Mouse (Mus musculus) mouse trophoblast stem cell (cell line): ENCODE data around the gene 1700001P01Rik.

Source experiments
- in situ Hi-C, 2 experiments: fragments of 300-500 bp; cut with MseI, MboI; formaldehyde crosslinking; loops; 2 replicates in 1 of 2; 3 replicates in 1 of 2; pipeline ENCODE4 v1.15.1; 2025

The 1700001P01Rik gene

GRCm38 (mm10) chr11:97796910-97797309, 21.2 kb upstream of the 1700001P01Rik start:
- in situ Hi-C loops = loop anchor here in 1 of 2 experiments (10.0 kb wide), 1 partner anchor 78 kb away; no protein-coding TSS in a partner anchor

DNA sequence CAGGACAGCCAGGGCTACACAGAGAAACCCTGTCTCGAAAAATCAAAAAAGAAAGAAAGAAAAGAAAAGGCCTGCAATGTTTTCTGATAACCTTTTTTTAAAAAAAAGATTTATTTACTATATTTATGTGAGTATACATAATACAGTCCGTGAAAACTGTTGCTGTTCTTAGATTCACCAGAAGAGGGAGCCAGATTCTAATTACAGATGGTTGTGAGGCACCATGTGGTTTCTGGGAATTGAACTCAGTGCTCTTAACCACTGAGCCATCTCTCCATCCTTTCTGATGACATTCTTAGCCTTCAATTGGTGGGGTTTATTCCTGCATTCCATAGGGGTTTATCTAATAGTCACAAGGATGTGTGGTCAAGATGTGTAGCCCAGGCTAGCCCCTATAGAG, 17.4 kb upstream of the 1700001P01Rik start:
- in situ Hi-C loops = loop anchor here (5.0 to 10.0 kb wide), 2 partner anchors 79 to 82 kb away; no protein-coding TSS in a partner anchor

DNA sequence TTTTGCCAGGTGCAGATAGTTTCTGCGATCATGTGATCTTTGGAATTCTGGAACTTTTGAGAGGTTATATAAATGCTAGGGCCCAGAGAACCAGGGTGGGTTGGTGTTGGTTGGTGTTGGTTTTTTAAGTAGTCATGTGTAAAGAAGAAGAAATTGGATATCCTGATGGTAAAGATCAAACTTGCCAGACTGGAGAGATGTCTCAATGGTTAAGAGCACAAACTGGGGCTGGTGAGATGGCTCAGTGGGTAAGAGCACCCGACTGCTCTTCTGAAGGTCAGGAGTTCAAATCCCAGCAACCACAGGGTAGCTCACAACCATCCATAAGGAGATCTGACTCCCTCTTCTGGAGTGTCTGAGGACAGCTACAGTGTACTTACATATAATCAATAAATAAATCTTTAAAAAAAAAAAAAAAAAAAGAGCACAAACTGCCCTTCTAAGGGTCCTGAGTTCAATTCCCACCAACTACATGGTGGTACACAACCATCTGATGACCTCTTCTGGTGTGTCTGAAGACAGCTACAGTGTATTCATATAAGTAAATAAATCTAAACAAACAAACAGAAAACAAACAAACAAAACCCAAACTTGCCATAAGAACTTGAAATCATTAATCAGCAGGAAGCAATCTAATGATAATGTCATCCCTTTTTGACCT, 15.2 kb upstream of the 1700001P01Rik start:
- in situ Hi-C loops = loop anchor here (5.0 to 10.0 kb wide), 2 partner anchors 81 to 84 kb away; no protein-coding TSS in a partner anchor

GRCm38 (mm10) chr11:97789727-97790126, 14.0 kb upstream of the 1700001P01Rik start:
- in situ Hi-C loops = loop anchor here (5.0 to 10.0 kb wide), 2 partner anchors 83 to 85 kb away; no protein-coding TSS in a partner anchor

GRCm38 (mm10) chr11:97787961-97788360, 12.2 kb upstream of the 1700001P01Rik start:
- in situ Hi-C loops = no loop called here

- in situ Hi-C loops = no loop called here
Observed at GRCm38 (mm10) chr11:97782564-97782895, 6.8 kb upstream of the 1700001P01Rik start.

GRCm38 (mm10) chr11:97781832-97782563, 6.3 kb upstream of the 1700001P01Rik start, which contains the start of gene Rpl23:
TSS of gene Rpl23 (minus strand) at chr11:97782437.
- in situ Hi-C loops = no loop called here

DNA sequence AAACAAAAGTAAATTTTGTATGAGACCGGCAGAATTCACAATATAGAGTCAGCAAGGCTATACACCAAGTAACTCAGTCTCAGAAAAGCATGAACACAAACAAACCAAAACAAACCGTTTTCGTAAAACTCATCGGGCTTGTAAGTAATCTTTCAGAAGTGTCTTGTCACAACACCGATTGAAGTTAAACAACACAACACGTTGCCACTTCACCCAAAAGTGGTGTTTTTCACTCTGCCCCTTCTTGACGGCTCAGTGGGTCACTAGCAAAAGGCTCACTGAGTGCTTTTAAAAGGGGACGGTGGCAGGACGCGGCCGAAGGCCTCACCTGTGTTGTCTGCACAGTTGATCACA, 5.7 kb upstream of the 1700001P01Rik start:
- in situ Hi-C loops = no loop called here

DNA sequence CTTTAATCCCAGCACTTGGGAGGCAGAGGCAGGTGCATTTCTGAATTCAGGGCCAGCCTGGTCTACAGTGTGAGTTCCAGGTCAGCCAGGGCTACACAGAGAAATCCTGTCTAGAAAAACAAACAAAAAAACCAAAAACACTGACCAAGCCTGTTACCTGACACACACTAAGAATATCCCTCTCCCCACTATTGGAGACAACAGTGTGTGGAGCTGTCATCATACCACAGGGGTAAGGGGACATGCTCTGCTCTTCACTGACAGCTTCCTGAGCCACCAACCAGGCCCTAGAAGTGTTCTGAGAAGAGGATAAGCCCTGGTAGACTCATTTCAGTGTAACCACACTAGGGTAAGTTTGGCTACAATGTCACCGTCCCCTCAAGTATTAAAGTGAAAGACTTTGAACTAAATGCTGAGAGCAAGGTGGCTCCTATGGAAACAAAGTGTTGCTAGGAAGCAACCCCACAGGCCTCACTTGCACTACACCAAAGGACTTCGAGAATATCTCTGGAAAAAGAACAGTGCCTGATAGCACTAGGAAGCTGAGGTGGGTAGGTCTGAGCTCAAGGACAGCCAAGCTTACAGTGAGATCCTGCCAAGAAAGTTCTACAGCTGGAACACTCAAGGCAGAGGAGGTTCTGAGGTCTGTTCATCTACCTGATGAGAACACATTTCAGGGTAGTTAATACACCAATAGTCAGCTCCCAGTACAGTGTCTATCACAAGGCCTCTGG, 4.4 kb upstream of the 1700001P01Rik start:
- in situ Hi-C loops = no loop called here

DNA sequence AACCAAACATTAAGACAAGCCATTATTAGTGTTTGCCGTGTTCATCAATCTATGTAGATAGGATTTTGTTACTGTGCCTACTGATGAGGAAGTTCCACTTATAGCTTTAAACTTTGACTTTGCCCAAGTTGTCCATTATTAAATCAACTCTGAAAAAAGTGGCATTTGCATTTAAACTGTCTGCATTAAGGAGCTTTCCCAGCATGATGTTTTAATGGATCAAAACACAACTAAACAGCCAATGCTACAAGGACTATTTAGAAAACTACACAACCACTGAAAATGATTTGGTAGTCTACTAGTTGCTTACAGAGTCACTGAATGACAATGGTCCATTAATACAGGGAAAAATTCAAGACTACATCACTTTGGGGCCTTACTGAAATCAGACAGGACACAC, 3.2 kb upstream of the 1700001P01Rik start:
- in situ Hi-C loops = no loop called here

DNA sequence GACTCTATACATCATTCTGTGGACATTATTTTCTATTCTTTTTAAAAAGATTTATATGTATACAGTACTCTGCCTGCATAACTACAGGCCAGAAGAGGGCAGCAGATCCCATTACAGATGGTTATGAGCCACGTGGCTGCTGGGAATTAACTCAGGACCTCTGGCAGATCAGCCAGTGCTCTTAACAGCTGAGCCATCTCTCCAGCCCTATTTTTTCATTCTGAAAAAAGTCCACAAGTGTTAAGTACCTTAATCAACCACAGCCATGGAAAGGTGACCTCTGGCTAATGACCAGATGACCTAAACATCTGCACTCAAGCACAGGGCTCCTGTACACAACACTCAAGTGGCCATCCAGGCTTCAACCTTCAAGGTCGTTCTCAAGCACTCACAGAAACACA, 1.4 kb upstream of the 1700001P01Rik start:
- in situ Hi-C loops = no loop called here

GRCm38 (mm10) chr11:97776497-97777128, 895 bp upstream of the 1700001P01Rik start:
- in situ Hi-C loops = no loop called here

- in situ Hi-C loops = no loop called here
Observed at GRCm38 (mm10) chr11:97775186-97775585, 532 bp downstream of the 1700001P01Rik start.

- in situ Hi-C loops = no loop called here
Observed at GRCm38 (mm10) chr11:97771410-97771809, 4.3 kb downstream of the 1700001P01Rik start.

- in situ Hi-C loops = no loop called here
Observed at GRCm38 (mm10) chr11:97769704-97770103, 6.0 kb downstream of the 1700001P01Rik start.

- in situ Hi-C loops = no loop called here
Observed at GRCm38 (mm10) chr11:97766154-97766881, 9.4 kb downstream of the 1700001P01Rik start, which contains the start of gene Cwc25. TSS of gene Cwc25 (minus strand) at chr11:97766556.

GRCm38 (mm10) chr11:97761638-97762037, 14.1 kb downstream of the 1700001P01Rik start:
- in situ Hi-C loops = no loop called here

DNA sequence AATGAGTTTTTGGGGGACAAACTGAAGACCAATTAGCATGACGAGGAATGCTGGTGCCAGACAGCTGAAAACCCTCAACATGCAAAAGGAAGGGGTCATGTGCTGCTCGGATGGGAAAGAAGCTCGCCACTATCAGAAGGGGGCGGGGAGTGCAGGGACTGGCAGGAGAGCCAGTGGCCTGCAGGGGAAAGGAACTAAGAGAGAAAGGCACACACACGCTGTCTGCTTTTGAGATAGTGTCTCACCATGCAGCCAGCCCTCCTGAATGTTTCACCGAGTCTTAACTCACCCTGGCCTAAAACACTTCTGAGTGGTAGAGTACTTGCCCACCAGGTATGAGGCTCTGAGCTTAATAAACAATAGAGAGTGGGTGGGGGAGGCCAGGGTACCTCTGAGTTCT, 16.8 kb downstream of the 1700001P01Rik start:
- in situ Hi-C loops = no loop called here

GRCm38 (mm10) chr11:97758125-97758524, 17.6 kb downstream of the 1700001P01Rik start:
- in situ Hi-C loops = no loop called here

DNA sequence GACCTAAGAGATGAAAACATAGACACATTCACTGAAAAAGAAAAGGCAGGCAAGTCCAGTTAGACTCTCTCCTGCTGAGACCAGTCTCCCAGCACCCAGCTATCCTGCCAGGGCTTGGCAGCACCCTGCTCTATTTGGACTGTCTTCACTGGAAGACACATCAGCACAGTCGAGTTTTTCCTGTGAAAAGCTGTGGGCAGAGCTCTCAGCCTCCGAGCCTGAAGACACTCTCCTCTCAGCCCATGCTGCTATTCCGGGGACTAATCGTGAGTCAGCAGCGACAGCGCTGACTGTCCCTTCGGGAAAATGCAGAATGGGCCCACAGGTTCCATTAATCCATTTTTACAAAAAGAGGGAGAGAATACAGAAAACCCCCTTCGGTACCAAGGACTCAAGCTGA, 22.4 kb downstream of the 1700001P01Rik start:
- in situ Hi-C loops = no loop called here

DNA sequence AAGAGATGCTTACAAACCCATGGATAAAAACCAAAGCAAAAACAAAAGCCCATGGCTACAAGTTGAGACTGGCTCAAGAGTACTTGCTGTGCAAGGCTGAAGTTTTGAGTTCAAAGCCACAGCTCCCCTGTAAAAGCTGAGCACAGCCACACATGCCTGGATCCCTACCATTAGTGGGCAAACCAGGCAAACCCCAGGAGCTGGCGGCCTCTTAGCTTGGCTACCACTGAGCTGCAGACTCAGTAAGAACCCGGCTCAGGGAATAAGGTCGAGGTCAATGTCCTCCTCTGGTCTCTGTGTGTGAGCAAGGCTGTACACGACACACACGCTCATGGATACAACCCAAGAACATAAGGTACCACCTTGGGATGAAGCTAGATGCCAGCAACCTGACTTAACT, 27.2 kb downstream of the 1700001P01Rik start:
- in situ Hi-C loops = no loop called here
